In genomic region chr1:106568868-106569267, GRCm38 (mm10) we compare ENCODE assay signal across 15 mouse cellular contexts.
"Had no signal": no experiment of that assay in that cellular context is flagged by ENCODE, and none has a peak within 500 bp of the region (broad histone marks: within the 10 kb centered on the region; RNA-seq: fewer than 3 reads in every experiment).

No protein-coding gene starts in this region.

- H3K9me3 ChIP-seq: limb, embryonic 12.5 days; liver, embryonic 13.5 days; lung, embryonic 15.5 days; midbrain, embryonic 10.5 days; neural tube, embryonic 15.5 days; stomach, embryonic 15.5 days had no signal

- H3K4me1 ChIP-seq: liver, embryonic 13.5 days; neural tube, embryonic 15.5 days; stomach, embryonic 15.5 days had no signal

- ATAC-seq: liver, postnatal 0 days had no signal

- H3K4me3 ChIP-seq: limb, embryonic 12.5 days; liver, embryonic 13.5 days; lung, embryonic 15.5 days; midbrain, embryonic 10.5 days; myocyte; neural tube, embryonic 15.5 days; stomach, embryonic 15.5 days had no signal

- H3K27me3 ChIP-seq: limb, embryonic 12.5 days; liver, embryonic 13.5 days; lung, embryonic 15.5 days; neural tube, embryonic 15.5 days; stomach, embryonic 15.5 days had no signal

- H3K36me3 ChIP-seq: limb, embryonic 12.5 days; liver, embryonic 13.5 days; lung, embryonic 15.5 days; midbrain, embryonic 10.5 days; neural tube, embryonic 15.5 days; stomach, embryonic 15.5 days had no signal

- H3K27ac ChIP-seq: limb, embryonic 12.5 days; liver, embryonic 13.5 days; lung, embryonic 15.5 days; midbrain, embryonic 10.5 days; neural tube, embryonic 15.5 days; stomach, embryonic 15.5 days had no signal

- DNase-seq: kidney, adult 8-10 months; kidney, postnatal 36 days; liver; liver, embryonic 13.5 days; liver, postnatal 0 days; midbrain, embryonic 14.5 days; retina, postnatal 1 day; right cerebral cortex, postnatal 4 days; thymus, postnatal 4 days had no signal
